Mouse (Mus musculus) G1E (cell line): ENCODE data around the gene 4833439L19Rik.

Experiments
- CTCF ChIP-seq: IDR thresholded peaks from 2 replicates; pipeline ENCODE4 v1.5.1; 2012; ENCODE audit warnings: low read depth, low read length, inconsistent platforms, mixed read lengths
- GATA1 ChIP-seq: IDR thresholded peaks from 2 replicates; pipeline ENCODE4 v1.6.1; 2012; ENCODE audit warnings: borderline replicate concordance, low read length, inconsistent platforms, mixed read lengths
- GATA2 ChIP-seq: IDR thresholded peaks from 2 replicates; pipeline ENCODE4 v1.6.1; 2012; ENCODE audit warnings: low read depth, low read length, inconsistent platforms, borderline replicate concordance
- POLR2AphosphoS5 ChIP-seq: IDR thresholded peaks from 2 replicates; pipeline ENCODE4 v1.6.1; 2012; ENCODE audit warnings: low read depth, low read length, inconsistent platforms; ENCODE audit not compliant: insufficient replicate concordance
- TAL1 ChIP-seq: conservative IDR thresholded peaks from 2 replicates; pipeline ENCODE4 v1.6.1; 2012; ENCODE audit warnings: low read depth, low read length, inconsistent platforms, mixed read lengths

- TF ChIP-seq CTCF (no peak), GATA1 (no peak), GATA2 (no peak), TAL1 (no peak), POLR2AphosphoS5 (no peak)
These were observed 26.6 kb upstream of the 4833439L19Rik start for GRCm38 (mm10) chr13:54591776-54592356.
